Mouse (Mus musculus): ENCODE measurements around the gene Fank1. TPM values are rescaled to one million over a fixed set of nuclear protein-coding genes. Genes with fewer than 3 reads are reported as not detected.

Fank1 gene
- total RNA-seq, 2 experiments from 2014 or later: 2.2 to 2.8 TPM

GRCm38 (mm10) chr7:133765849-133766243 lies 10.8 kb upstream of the Fank1 start:
- DNase-seq (ENCODE audit: low spot score in 2 of 2): peak; percentile 46 to 69

- no peak for DNase-seq (ENCODE audit: low spot score in 2 of 2)
Measured at GRCm38 (mm10) chr7:133768027-133768426, 8.6 kb upstream of the Fank1 start.

GRCm38 (mm10) chr7:133768517-133768916 lies 8.1 kb upstream of the Fank1 start:
- no peak for DNase-seq (ENCODE audit: low spot score in 2 of 2)

- no peak for DNase-seq (ENCODE audit: low spot score in 2 of 2)
Measured at GRCm38 (mm10) chr7:133775179-133775578, 1.5 kb upstream of the Fank1 start.

- DNase-seq (ENCODE audit: low spot score in 2 of 2): no peak
Measured at GRCm38 (mm10) chr7:133775796-133776625, 650 bp upstream of the Fank1 start.

- no peak for DNase-seq (ENCODE audit: low spot score in 2 of 2)
Measured at GRCm38 (mm10) chr7:133781583-133781982, 4.9 kb downstream of the Fank1 start.

GRCm38 (mm10) chr7:133781991-133782390 lies 5.3 kb downstream of the Fank1 start:
- no peak for DNase-seq (ENCODE audit: low spot score in 2 of 2)

- peak in 1 of 2 experiments; percentile 83 for DNase-seq (ENCODE audit: low spot score in 2 of 2)
Measured at GRCm38 (mm10) chr7:133782717-133783435, 6.2 kb downstream of the Fank1 start, which contains the start of gene Dhx32. Dhx32 (minus strand) TSS chr7:133782726.

GRCm38 (mm10) chr7:133787571-133787970 lies 10.9 kb downstream of the Fank1 start:
- DNase-seq (ENCODE audit: low spot score in 2 of 2): no peak

GRCm38 (mm10) chr7:133788147-133788546 lies 11.5 kb downstream of the Fank1 start:
- no peak for DNase-seq (ENCODE audit: low spot score in 2 of 2)

- DNase-seq (ENCODE audit: low spot score in 2 of 2): no peak
Measured at GRCm38 (mm10) chr7:133790171-133790570, 13.5 kb downstream of the Fank1 start.

GRCm38 (mm10) chr7:133790608-133791229 lies 14.1 kb downstream of the Fank1 start:
- DNase-seq (ENCODE audit: low spot score in 2 of 2): no peak

GRCm38 (mm10) chr7:133792771-133793170 lies 16.1 kb downstream of the Fank1 start:
- DNase-seq (ENCODE audit: low spot score in 2 of 2): no peak

- DNase-seq (ENCODE audit: low spot score in 2 of 2): peak; percentile 64 to 78
Measured at GRCm38 (mm10) chr7:133793248-133794131, 16.8 kb downstream of the Fank1 start.

GRCm38 (mm10) chr7:133794720-133795119 lies 18.1 kb downstream of the Fank1 start:
- no peak for DNase-seq (ENCODE audit: low spot score in 2 of 2)

GRCm38 (mm10) chr7:133799928-133800327 lies 23.3 kb downstream of the Fank1 start:
- DNase-seq (ENCODE audit: low spot score in 2 of 2): no peak

- DNase-seq (ENCODE audit: low spot score in 2 of 2): no peak
Measured at GRCm38 (mm10) chr7:133801823-133802222, 25.2 kb downstream of the Fank1 start.

GRCm38 (mm10) chr7:133805614-133806175 lies 29.0 kb downstream of the Fank1 start:
- peak; percentile 32 to 71 for DNase-seq (ENCODE audit: low spot score in 2 of 2)

GRCm38 (mm10) chr7:133812927-133813326 lies 36.3 kb downstream of the Fank1 start:
- no peak for DNase-seq (ENCODE audit: low spot score in 2 of 2)

- peak in 1 of 2 experiments; percentile 67 for DNase-seq (ENCODE audit: low spot score in 2 of 2)
Measured at GRCm38 (mm10) chr7:133813331-133813730, 36.7 kb downstream of the Fank1 start.

All from layer of hippocampus, adult 18-20 months (tissue).